Mouse (Mus musculus): ENCODE measurements around the gene Zcchc7. TPM values are rescaled to one million over a fixed set of nuclear protein-coding genes. Genes with fewer than 3 reads are reported as not detected.

The Zcchc7 gene
- polyA plus RNA-seq, 1 experiment from 2014 or later, result 58.9 TPM

DNA sequence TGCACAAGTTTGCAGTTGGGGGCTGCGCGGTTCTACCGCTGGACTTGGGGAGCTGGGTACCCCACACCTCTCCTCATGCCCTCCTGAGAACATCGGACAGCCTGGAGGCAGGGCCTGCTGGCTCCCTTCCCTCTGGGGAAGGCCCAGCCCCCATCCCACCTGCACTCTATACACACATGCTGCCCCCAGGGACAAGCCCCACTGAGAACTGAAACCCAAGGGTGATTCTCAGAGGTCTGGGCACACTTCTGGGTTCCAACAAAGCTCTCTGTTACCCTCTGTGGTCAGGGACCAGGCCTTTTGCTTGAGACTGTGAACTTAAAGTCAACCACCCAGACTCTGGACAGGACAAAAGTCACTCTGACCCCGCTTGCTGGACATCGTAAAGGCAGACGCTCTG, 214.4 kb downstream of the Zcchc7 start:
- no peaks in the 10 kb centered on the region for H3K27me3 ChIP-seq (ENCODE audit: control insufficient read depth, insufficient read depth, low read length)
- no peaks in the 10 kb centered on the region for H3K9me3 ChIP-seq (ENCODE audit: control insufficient read depth, low read depth, low read length)
- H3K4me3 ChIP-seq (ENCODE audit: low read depth, low read length), result no peak overlapping the region
- no peaks in the 10 kb centered on the region for H3K36me3 ChIP-seq (ENCODE audit: control insufficient read depth, insufficient read depth, low read length)
- ATAC-seq (ENCODE audit: insufficient number of reproducible peaks, insufficient read depth, low FRiP score, low read depth), result no peak
- WGBS, result 91% methylated on average over 7 of the region's 7 CpGs
- H3K4me2 ChIP-seq (replicated peaks; ENCODE audit: low read depth, low read length), result no peak overlapping the region
- 0 out of 2 replicates have a peak, but pooled peaks cover 3% of the 10 kb centered on the region for H3K4me1 ChIP-seq (ENCODE audit: control insufficient read depth, insufficient read depth, low read length)
- H3K27ac ChIP-seq (ENCODE audit: low read length), result no peak overlapping the region
- H3K9ac ChIP-seq (replicated peaks; ENCODE audit: low read depth, low read length), result no peak overlapping the region

DNA sequence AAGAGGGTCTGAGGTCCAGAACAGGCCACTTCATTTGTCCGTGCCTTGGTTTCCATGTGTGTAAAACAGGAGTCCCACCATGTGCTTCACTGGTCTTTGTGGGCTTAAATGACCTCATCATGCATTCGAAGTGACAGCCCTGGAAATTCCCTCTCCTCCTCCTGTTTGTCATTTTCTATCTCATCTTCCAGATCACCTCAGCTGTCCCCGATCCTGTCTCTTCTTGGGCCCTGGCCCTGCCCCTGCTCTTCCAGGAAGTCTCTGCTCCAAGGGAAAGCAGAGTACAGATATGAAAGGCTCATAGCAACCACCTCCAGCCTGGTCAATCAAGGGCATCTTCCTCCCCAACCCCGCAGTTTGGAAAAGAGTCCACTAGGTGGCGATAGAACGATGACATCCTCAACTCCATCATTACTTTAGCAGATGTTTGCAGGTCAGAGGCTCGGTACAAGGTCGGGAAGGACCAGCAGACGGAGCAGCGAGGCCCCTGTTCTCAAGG, 215.0 kb downstream of the Zcchc7 start:
- 0 out of 2 replicates have a peak, but pooled peaks cover 3% of the 10 kb centered on the region for H3K4me1 ChIP-seq (ENCODE audit: control insufficient read depth, insufficient read depth, low read length)
- H3K9me3 ChIP-seq (ENCODE audit: control insufficient read depth, low read depth, low read length), result no peaks in the 10 kb centered on the region
- H3K4me3 ChIP-seq (ENCODE audit: low read depth, low read length), result no peak overlapping the region
- no peak overlapping the region for H3K9ac ChIP-seq (replicated peaks; ENCODE audit: low read depth, low read length)
- no peak overlapping the region for H3K4me2 ChIP-seq (replicated peaks; ENCODE audit: low read depth, low read length)
- H3K36me3 ChIP-seq (ENCODE audit: control insufficient read depth, insufficient read depth, low read length), result no peaks in the 10 kb centered on the region
- H3K27me3 ChIP-seq (ENCODE audit: control insufficient read depth, insufficient read depth, low read length), result no peaks in the 10 kb centered on the region
- ATAC-seq (ENCODE audit: insufficient number of reproducible peaks, insufficient read depth, low FRiP score, low read depth), result no peak
- H3K27ac ChIP-seq (ENCODE audit: low read length), result no peak overlapping the region
- WGBS, result 21% methylated on average over 10 of the region's 10 CpGs

DNA sequence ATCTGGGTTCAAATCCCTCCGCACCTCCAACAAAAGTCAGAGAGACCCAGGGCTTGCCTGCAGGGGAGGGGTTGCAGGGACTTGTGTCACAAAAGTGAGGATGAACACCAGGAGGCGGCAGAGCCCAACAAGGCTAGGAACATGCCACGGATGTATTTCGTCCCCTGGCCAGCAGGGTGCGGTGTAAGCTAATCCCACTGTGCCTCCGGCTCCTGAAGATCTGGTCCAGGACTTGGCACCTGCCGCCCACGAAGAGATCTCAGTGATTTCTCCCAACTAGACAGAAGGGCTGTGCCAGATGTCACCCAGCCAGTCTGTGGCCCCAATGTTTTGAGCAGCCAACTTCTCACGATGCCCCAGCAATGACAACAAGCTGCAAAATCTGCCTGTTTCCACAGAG, 217.8 kb downstream of the Zcchc7 start:
- no peak overlapping the region for H3K27ac ChIP-seq (ENCODE audit: low read length)
- peak overlapping the region; percentile 36; the same call in 1 of the 2 replicates for H3K4me2 ChIP-seq (replicated peaks; ENCODE audit: low read depth, low read length)
- H3K4me1 ChIP-seq (ENCODE audit: control insufficient read depth, insufficient read depth, low read length), result 0 out of 2 replicates have a peak, but pooled peaks cover 3% of the 10 kb centered on the region
- peak; percentile 60 for ATAC-seq (ENCODE audit: insufficient number of reproducible peaks, insufficient read depth, low FRiP score, low read depth)
- no peaks in the 10 kb centered on the region for H3K36me3 ChIP-seq (ENCODE audit: control insufficient read depth, insufficient read depth, low read length)
- no peaks in the 10 kb centered on the region for H3K9me3 ChIP-seq (ENCODE audit: control insufficient read depth, low read depth, low read length)
- 13% methylated on average over 9 of the region's 9 CpGs for WGBS
- H3K27me3 ChIP-seq (ENCODE audit: control insufficient read depth, insufficient read depth, low read length), result no peaks in the 10 kb centered on the region
- H3K4me3 ChIP-seq (ENCODE audit: low read depth, low read length), result no peak overlapping the region
- no peak overlapping the region for H3K9ac ChIP-seq (replicated peaks; ENCODE audit: low read depth, low read length)

DNA sequence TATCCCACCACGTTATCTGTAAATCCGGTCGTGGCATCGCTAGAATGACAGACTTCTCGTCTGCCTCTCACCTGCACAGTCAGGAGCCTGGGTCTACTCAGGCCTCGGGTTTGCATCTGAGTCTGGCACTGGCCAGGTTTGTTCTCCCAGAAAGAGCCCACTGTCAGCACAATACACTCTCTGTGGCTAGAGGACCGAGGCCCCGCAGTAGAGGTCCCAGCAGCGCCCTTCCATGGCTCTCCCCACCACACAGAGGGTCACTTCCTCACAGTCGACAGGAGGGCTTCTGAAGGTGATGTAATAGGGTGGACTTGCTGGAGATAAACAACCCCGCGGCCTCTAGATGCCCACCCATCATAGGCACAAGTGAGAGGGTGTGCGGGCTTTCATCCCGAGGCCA, 218.2 kb downstream of the Zcchc7 start:
- Histone ChIP-seq H3K9me3 (ENCODE audit: control insufficient read depth, low read depth, low read length) (no peaks in the 10 kb centered on the region), H3K36me3 (ENCODE audit: control insufficient read depth, insufficient read depth, low read length) (no peaks in the 10 kb centered on the region), H3K27ac (ENCODE audit: low read length) (no peak overlapping the region), H3K27me3 (ENCODE audit: control insufficient read depth, insufficient read depth, low read length) (no peaks in the 10 kb centered on the region), H3K4me1 (ENCODE audit: control insufficient read depth, insufficient read depth, low read length) (0 out of 2 replicates have a peak, but pooled peaks cover 3% of the 10 kb centered on the region), H3K4me3 (ENCODE audit: low read depth, low read length) (no peak overlapping the region), H3K9ac (replicated peaks; ENCODE audit: low read depth, low read length) (no peak overlapping the region), H3K4me2 (replicated peaks; ENCODE audit: low read depth, low read length) (peak overlapping the region; percentile 36; the same call in 1 of the 2 replicates)
- WGBS, result 45% methylated on average over 14 of the region's 14 CpGs
- ATAC-seq (ENCODE audit: insufficient number of reproducible peaks, insufficient read depth, low FRiP score, low read depth), result no peak

DNA sequence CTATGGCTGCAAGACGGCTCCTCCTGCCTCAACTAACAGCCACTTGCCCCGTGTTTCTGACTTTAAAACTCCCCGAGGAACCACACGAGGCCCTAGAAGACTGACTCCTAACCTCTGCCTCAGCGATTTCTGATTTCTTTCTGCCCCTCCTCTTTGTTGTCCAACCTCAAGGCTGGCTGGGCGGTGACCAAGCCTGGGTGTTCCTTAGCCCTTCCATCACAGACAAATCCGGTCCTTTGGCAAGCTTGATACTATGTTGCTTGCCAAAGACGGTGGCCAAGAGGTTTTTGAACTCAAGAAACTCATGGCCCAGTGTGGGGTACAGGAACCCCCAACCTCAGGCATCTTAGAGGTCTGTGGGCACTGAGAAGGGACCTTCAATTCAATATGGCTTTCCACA, 218.7 kb downstream of the Zcchc7 start:
- Histone ChIP-seq H3K4me1 (ENCODE audit: control insufficient read depth, insufficient read depth, low read length) (0 out of 2 replicates have a peak, but pooled peaks cover 3% of the 10 kb centered on the region), H3K27me3 (ENCODE audit: control insufficient read depth, insufficient read depth, low read length) (no peaks in the 10 kb centered on the region), H3K9me3 (ENCODE audit: control insufficient read depth, low read depth, low read length) (no peaks in the 10 kb centered on the region), H3K4me3 (ENCODE audit: low read depth, low read length) (no peak overlapping the region), H3K36me3 (ENCODE audit: control insufficient read depth, insufficient read depth, low read length) (no peaks in the 10 kb centered on the region), H3K4me2 (replicated peaks; ENCODE audit: low read depth, low read length) (no peak overlapping the region), H3K9ac (replicated peaks; ENCODE audit: low read depth, low read length) (no peak overlapping the region), H3K27ac (ENCODE audit: low read length) (no peak overlapping the region)
- WGBS, result 74% methylated on average over 8 of the region's 8 CpGs
- no peak for ATAC-seq (ENCODE audit: insufficient number of reproducible peaks, insufficient read depth, low FRiP score, low read depth)

DNA sequence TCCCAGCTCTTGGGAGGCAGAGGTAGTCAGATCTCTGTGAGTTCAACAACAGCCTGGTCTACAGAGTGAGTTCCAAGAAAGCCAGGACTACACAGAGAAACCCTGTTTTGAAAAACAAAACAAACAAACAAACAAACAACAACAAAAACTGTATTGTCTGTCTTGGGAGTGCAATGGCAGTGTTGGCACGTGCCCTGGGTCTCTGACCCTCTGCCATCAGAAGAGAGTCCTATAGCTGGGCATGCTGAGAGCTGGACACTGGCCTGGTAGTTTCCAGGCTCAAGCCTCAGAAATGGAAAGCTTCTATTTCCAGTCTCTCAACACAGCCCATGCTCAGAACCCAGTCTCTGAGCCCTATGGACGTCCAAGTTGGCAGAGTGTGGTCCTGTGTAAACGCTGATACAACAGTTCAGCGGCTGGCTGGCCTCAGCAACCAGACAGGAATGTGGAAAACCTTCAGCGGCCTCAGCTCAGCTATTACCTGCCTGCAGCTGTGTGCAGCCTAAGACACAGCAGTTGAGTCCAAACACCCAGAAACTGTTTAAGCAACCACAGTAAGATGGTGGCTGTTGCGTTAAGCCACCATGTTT, 220.4 kb downstream of the Zcchc7 start:
- 62% methylated on average over 6 of the region's 6 CpGs for WGBS
- Histone ChIP-seq H3K9ac (replicated peaks; ENCODE audit: low read depth, low read length) (no peak overlapping the region), H3K27ac (ENCODE audit: low read length) (no peak overlapping the region), H3K4me2 (replicated peaks; ENCODE audit: low read depth, low read length) (no peak overlapping the region), H3K36me3 (ENCODE audit: control insufficient read depth, insufficient read depth, low read length) (no peaks in the 10 kb centered on the region), H3K4me3 (ENCODE audit: low read depth, low read length) (no peak overlapping the region), H3K4me1 (ENCODE audit: control insufficient read depth, insufficient read depth, low read length) (0 out of 2 replicates have a peak, but pooled peaks cover 3% of the 10 kb centered on the region), H3K9me3 (ENCODE audit: control insufficient read depth, low read depth, low read length) (no peaks in the 10 kb centered on the region), H3K27me3 (ENCODE audit: control insufficient read depth, insufficient read depth, low read length) (no peaks in the 10 kb centered on the region)
- ATAC-seq (ENCODE audit: insufficient number of reproducible peaks, insufficient read depth, low FRiP score, low read depth), result no peak

DNA sequence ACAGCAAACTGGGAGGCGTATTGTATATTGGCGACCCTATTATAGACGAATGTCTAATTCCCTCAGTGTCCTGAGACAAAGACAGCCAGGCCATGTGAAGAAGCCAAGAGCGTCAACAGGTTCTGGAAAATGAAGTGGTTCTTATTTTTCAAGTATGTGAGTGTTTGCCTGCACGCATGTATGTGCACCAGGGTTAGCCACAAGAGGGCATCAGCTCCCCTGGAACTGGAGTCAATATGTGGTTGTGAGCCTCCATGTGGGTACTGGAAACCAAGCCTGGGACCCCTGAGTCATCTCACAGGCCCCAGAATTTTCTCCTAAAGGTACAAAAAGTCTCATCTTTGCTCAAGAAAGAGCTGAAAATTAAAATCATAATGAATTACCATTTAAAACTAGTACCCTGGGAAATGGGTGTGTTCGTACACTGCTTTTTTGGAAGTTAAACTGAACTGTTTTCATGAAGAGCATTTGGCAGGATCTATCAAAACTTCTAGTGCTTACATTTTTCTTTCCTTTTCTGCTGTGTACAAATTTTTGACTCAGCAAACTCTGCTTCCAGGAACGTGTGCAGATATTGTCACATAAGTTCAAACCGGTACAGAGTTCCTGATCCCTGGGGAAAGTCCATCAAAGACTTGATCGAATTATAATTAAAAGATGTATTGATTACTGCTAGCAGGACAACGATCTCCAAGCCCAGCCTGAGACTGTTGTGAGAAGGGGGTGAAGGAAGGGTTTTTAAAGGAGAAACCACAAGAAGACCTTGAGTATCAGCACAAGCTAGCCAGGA, 221.4 kb downstream of the Zcchc7 start:
- Histone ChIP-seq H3K4me1 (ENCODE audit: control insufficient read depth, insufficient read depth, low read length) (peaks cover 7% of the 10 kb centered on the region), H3K27me3 (ENCODE audit: control insufficient read depth, insufficient read depth, low read length) (no peaks in the 10 kb centered on the region), H3K4me2 (replicated peaks; ENCODE audit: low read depth, low read length) (no peak overlapping the region), H3K4me3 (ENCODE audit: low read depth, low read length) (no peak overlapping the region), H3K36me3 (ENCODE audit: control insufficient read depth, insufficient read depth, low read length) (no peaks in the 10 kb centered on the region), H3K9me3 (ENCODE audit: control insufficient read depth, low read depth, low read length) (no peaks in the 10 kb centered on the region), H3K27ac (ENCODE audit: low read length) (no peak overlapping the region), H3K9ac (replicated peaks; ENCODE audit: low read depth, low read length) (no peak overlapping the region)
- WGBS, result 87% methylated on average over 10 of the region's 10 CpGs
- no peak for ATAC-seq (ENCODE audit: insufficient number of reproducible peaks, insufficient read depth, low FRiP score, low read depth)

DNA sequence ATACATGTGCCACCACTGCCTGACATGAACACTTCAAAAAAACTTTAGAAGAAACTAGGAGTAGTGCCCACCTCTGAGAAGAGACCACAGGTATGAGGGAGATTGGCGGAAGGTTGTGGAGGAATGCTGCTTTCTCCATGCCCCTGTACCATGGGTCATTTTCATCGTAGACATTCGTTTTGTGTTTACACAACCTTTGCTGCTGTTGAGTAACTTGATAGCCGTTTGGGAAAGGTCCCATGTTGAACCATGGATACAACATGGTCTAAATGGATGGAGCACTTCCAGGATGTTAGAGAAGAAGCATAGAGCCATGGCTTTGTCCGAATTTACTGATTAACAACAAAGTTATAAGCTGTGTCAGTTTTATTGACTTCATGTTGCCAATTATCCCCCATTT, 222.5 kb downstream of the Zcchc7 start:
- Histone ChIP-seq H3K4me1 (ENCODE audit: control insufficient read depth, insufficient read depth, low read length) (peaks cover 16% of the 10 kb centered on the region), H3K27ac (ENCODE audit: low read length) (no peak overlapping the region), H3K36me3 (ENCODE audit: control insufficient read depth, insufficient read depth, low read length) (no peaks in the 10 kb centered on the region), H3K27me3 (ENCODE audit: control insufficient read depth, insufficient read depth, low read length) (no peaks in the 10 kb centered on the region), H3K9me3 (ENCODE audit: control insufficient read depth, low read depth, low read length) (no peaks in the 10 kb centered on the region), H3K4me2 (replicated peaks; ENCODE audit: low read depth, low read length) (no peak overlapping the region), H3K9ac (replicated peaks; ENCODE audit: low read depth, low read length) (no peak overlapping the region), H3K4me3 (ENCODE audit: low read depth, low read length) (no peak overlapping the region)
- 63% methylated on average over 5 of the region's 5 CpGs for WGBS
- no peak for ATAC-seq (ENCODE audit: insufficient number of reproducible peaks, insufficient read depth, low FRiP score, low read depth)
